18 mouse cellular contexts compared by ENCODE assay signal in the genomic region with DNA sequence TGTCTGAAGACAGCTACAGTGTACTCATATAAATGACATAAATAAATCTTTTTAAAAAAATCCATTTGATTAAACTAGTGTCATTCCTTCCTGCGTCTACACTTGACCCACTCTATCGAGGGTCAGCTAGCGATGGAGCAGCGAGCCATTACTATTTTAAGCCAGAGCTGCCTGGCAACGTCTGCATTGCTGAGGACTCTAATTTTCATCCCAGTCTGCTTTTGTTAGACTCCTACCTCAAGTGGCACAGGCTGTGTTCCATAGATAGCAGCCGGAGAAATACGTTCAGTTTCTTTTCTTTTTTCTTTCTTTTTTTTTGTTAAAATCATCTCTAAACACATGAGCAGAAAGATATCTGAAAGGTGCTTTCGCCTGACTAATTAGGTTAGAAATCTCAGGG.
"Had no signal": no experiment of that assay in that cellular context is flagged by ENCODE, and none has a peak within 500 bp of the region (broad histone marks: within the 10 kb centered on the region; RNA-seq: fewer than 3 reads in every experiment).

No protein-coding gene starts in this region.

- H3K36me3 ChIP-seq: limb, embryonic 12.5 days; liver, embryonic 13.5 days; lung, embryonic 15.5 days; midbrain, embryonic 15.5 days; neural tube, embryonic 12.5 days; stomach, embryonic 15.5 days had no signal

- H3K9ac ChIP-seq: limb, embryonic 12.5 days; liver, embryonic 13.5 days; liver, postnatal 0 days; lung, embryonic 15.5 days; midbrain, embryonic 15.5 days; neural tube, embryonic 12.5 days; stomach, embryonic 15.5 days had no signal

- H3K4me3 ChIP-seq: limb, embryonic 12.5 days; liver, embryonic 13.5 days; lung, embryonic 15.5 days; megakaryocyte, embryonic 14.5 days; midbrain, embryonic 15.5 days; neural tube, embryonic 12.5 days; stomach, embryonic 15.5 days had no signal

- H3K9me3 ChIP-seq: limb, embryonic 12.5 days; liver, embryonic 13.5 days; lung, embryonic 15.5 days; midbrain, embryonic 15.5 days; neural tube, embryonic 12.5 days; stomach, embryonic 15.5 days had no signal

- DNase-seq: kidney, postnatal 10 days; kidney, postnatal 4 days; liver; liver, embryonic 13.5 days; liver, postnatal 0 days; lung, postnatal 14 days; right cerebral cortex, postnatal 4 days; spleen, adult 18-20 months; thymus, adult 2 months; thymus, postnatal 36 days had no signal

- H3K4me2 ChIP-seq: limb, embryonic 12.5 days; liver, embryonic 13.5 days; lung, embryonic 15.5 days; midbrain, embryonic 11.5 days; midbrain, embryonic 15.5 days; neural tube, embryonic 12.5 days; stomach, embryonic 15.5 days had no signal

- H3K4me1 ChIP-seq: limb, embryonic 12.5 days; liver, embryonic 13.5 days; lung, embryonic 15.5 days; megakaryocyte, embryonic 14.5 days; neural tube, embryonic 12.5 days; stomach, embryonic 15.5 days had no signal

- ATAC-seq: liver, postnatal 0 days; midbrain, embryonic 15.5 days had no signal

- H3K27ac ChIP-seq: limb, embryonic 12.5 days; liver, embryonic 13.5 days; lung, embryonic 15.5 days; macrophage; midbrain, embryonic 15.5 days; neural tube, embryonic 12.5 days; stomach, embryonic 15.5 days had no signal

- H3K27me3 ChIP-seq: limb, embryonic 12.5 days; liver, embryonic 13.5 days; lung, embryonic 15.5 days; megakaryocyte, embryonic 14.5 days; midbrain, embryonic 15.5 days; neural tube, embryonic 12.5 days; stomach, embryonic 15.5 days had no signal
